Mouse (Mus musculus) embryo, embryonic 9.5 days (tissue): ENCODE measurements at regions not wholly inside any gene's neighbourhood (a gene's known extent, or its start where the extent isn't known, plus 50 kb on each side); places are given as distances from the start of the nearest gene placed in this dataset.
"Not testable (repeated sequence)": the region's sequence is repeated elsewhere in the genome, so short reads cannot be mapped to it uniquely, and the experiment has no call there.

Experiments used
- DNase-seq: peaks from one replicate; pipeline ENCODE4 v3.0.0-alpha.2; 2017; ENCODE audit errors: extremely low spot score

GRCm38 (mm10) chr10:85242701-85243100, 57.8 kb upstream of the Cry1 start:
- no peak for DNase-seq

GRCm38 (mm10) chr10:85243556-85243955, 58.7 kb upstream of the Cry1 start:
- no peak for DNase-seq

DNA sequence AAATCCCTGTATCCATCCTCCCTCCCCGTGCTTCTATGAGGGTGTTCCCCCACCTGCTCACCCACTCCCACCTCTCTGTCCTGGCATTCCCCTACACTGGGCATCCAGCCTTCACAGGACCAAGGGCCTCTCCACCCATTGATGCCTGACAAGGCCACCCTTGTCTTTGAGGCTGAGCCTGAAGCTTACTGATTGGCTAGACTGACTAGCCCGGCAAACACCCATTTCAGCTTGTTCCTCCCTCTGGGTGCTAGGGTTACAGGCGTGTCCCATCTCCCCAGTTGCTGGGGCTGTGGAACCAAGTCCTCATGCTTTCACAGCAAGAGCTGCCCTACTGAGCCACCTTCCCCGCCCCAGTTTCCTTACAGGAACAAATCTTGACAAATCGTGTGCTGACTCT, 80.9 kb upstream of the Cry1 start:
- DNase-seq = no peak

- DNase-seq = no peak
Measured at GRCm38 (mm10) chr10:85266148-85266547, 81.3 kb upstream of the Cry1 start.

GRCm38 (mm10) chr10:85266796-85267195, 81.9 kb upstream of the Cry1 start:
- DNase-seq = no peak

- DNase-seq = no peak
Measured at GRCm38 (mm10) chr10:85270209-85270608, 85.3 kb upstream of the Cry1 start.

GRCm38 (mm10) chr10:85276793-85277192, 91.9 kb upstream of the Cry1 start:
- no peak for DNase-seq

GRCm38 (mm10) chr10:85291733-85292476, 94.7 kb upstream of the Btbd11 start:
- DNase-seq = no peak

DNA sequence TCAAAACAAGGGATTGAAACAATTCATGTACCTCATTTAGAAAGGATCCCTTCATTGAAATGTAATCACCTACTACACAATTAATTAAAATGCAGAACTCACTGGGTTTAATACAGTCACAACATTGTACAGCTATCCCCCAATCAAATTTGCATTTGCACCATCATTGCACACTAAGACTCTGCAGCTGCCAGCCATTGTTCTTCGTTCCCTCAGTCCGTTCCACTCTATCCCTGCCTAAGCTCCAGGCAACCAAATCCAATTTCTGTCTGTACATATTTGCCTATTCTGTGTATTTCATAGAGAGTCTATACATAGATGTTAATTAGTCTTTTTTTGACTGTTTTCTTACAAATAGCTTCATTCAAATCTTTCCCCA, 94.1 kb upstream of the Btbd11 start:
- DNase-seq = no peak

DNA sequence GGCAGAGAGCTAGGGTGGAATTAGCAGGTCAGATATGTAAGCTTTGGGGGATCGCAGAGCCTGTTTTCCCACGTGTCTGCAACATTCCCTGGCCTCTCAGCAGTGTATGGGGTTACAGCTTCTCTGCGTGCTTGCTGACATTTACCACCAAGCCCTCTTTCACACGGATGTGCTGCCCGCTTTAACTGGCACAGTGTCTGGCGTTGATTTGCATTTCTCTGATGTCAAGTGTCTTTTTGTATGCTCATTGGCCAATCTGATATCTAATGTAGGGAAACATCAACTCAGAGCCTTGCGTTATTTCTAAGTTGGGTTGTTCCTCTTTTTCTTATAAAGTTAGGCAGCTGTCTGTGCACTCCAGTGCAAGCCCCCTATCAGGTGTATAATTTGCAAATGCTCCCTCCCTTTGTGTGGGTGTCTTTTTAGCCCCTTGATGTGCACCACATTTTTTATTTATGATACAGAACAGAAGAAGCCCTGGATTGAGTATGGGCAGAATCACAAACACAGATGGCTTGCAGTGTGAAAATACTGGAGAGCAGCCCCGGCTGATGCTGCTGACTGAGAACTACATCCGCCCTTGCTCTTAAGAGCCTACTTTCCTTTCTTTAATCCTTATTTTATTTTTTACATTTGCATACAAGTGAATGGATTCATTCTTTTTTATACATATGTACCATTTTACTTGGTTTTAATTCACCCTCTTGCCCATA, 93.4 kb upstream of the Btbd11 start:
- no peak for DNase-seq

DNA sequence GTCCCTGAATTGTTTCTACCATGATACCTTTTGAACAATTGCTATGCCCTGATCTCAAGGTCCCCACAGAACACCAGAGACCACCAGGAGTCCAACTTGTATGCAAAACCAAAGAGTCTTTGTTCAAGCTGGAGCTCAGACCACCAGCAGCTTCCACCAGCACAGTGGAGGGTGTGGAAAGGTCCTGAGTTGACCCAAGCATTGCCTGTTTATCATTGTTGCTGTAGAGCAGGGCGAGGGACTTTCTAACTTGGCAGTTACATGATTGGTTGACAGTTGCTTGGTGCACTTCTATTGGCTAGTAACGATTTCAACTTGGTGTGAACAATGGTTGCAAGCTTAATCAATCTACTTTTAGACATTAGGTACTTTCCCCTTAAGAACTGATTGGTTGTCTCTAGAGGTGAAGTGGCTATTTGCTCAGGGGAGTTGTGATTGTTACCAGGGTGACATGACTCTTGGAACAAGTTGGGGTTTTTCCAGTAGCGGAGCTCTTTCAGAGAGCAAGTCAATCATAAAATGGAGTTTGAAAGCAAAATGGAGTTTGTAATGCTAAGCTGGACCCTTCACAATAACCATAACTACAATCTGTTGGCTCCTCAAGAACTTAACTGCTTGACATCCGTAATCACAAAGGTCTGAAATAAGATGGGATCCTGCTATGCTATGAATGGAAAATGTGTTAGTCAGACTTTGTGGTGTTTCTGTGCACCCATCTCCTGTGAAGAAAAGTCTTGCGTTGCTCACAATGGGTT, 91.3 kb upstream of the Btbd11 start:
- DNase-seq = no peak

DNA sequence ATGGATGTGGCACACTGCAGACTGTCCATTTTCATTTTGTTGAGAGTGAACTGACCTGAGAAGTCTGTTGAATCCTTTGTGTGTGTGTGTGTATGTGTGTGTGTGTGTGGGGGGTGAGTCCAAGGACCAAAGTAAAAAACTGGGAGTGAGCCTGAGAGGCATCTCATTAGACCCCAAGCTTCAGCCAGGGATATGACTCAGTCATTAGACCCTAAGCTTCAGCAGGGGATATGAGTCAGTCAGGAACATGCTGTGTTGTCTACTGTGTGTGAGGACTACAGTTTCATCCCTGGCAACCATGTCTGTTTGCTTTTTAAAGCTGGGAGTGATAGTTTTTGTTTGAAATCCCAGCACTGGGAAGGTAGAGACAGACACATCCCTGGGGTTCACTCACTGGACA, 74.8 kb upstream of the Btbd11 start:
- DNase-seq = no peak

DNA sequence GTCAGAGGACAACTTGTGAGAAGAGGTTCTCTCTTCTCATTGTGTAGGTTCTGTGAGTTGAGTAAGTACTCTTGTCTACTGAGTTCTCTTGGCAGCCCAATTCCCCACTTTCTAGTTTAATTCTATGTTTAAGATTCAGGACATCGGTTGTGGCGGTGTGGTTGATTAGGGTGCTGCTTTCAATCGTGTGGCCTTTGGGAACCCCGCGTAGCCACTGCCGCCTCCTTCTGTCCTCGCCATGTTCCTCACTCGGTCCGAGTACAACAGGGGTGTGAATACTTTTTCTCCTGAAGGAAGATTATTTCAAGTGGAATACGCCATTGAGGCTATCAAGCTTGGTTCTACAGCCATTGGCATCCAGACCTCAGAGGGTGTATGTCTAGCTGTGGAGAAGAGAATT, 73.3 kb upstream of the Btbd11 start:
- DNase-seq = not testable (repeated sequence)

DNA sequence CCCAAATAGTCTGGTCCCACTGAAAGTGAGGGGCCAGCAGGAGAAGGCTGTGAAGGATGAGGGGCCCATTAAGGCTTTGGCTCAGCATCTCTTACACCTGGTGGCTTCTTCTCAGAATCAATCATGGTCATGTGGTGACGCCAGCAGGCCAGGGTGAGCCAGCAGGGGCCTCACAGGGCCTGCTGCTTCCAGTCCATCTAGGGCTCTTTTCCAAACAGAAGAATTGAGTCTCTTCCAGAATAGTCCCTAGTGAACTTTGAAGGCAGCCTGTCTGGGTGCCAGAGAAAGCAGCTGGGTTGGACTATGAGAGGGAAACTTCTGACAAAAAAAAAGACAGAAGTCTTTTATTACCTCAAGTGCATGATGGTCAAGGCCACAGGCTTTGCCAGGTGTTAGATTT, 65.6 kb upstream of the Btbd11 start:
- no peak for DNase-seq

DNA sequence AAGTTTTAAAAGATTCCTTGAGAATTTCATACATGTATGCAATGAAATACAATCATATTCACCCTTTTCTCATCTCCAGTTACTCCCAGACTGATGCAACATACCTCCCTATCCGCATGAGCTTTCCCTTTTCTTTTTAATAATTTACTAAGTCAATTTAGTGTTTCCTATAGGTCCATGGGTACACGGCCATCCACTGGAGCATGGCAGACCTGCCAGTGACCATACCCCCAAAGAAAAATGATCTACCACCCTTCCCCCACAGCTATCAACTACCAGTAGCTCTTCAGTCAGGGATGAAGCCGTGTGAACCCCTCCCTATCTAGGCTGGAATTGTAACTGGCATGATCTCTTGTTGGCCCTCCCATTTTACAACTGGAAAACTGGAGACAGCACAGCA, 64.3 kb upstream of the Btbd11 start:
- no peak for DNase-seq

DNA sequence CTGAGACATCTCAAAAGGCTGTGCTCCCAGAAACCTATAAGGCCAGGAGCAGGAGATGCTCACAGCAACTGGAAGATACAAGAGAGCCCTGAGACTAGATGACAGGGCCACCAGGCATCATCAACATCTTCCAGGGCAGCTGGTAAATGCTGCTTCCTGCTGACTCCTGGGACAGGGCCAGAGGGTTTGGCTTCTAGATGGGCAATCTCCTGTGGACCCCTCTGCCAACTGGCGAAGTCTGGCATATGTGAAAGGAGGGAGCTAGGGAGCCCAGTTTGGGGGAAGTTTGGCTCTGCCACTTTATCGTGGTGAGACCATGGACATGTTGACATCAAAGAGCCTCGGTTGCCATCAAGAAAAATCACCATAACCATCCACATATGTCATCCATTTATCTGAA, 57.2 kb upstream of the Btbd11 start:
- no peak for DNase-seq

GRCm38 (mm10) chr10:85330938-85331691, 55.5 kb upstream of the Btbd11 start:
- peak; percentile 93 for DNase-seq
